Mouse (Mus musculus) lung, embryonic 16.5 days (tissue): ENCODE data around the gene Otop1. TPM values are rescaled to one million over a fixed set of nuclear protein-coding genes. Genes with fewer than 3 reads are reported as not detected.

Experiments used
- polyA plus RNA-seq: library from polyadenylated mRNA; unstranded; fragments of >200 nt; fragmentation: Nextera tagmentation; extraction: Ambion mirVana; gene quantifications from 2 replicates; pipeline ENCODE4 v1.2.1, GENCODE M21; 2015

Gene Otop1
- polyA plus RNA-seq, 1 experiment from 2014 or later = not detected

Other genes with a start within 250 kb of the Otop1 start
- 40.4 and 41.3 TPM in 2 replicates for gene Stx18, start 237.2 kb upstream of the Otop1 start, polyA plus RNA-seq
- 64.9 and 66.1 TPM in 2 replicates for gene Nsg1, start 116.1 kb upstream of the Otop1 start, polyA plus RNA-seq
- 12.9 and 14.2 TPM in 2 replicates for gene Zbtb49, start 55.5 kb upstream of the Otop1 start, polyA plus RNA-seq
- 70.3 and 75.1 TPM in 2 replicates for gene Lyar, start 55.5 kb upstream of the Otop1 start, polyA plus RNA-seq
- gene Tmem128, start 15.8 kb upstream of the Otop1 start, polyA plus RNA-seq = 80.8 and 82.0 TPM in 2 replicates
- gene Drd5, start 43.4 kb downstream of the Otop1 start, polyA plus RNA-seq = not detected in 2 replicates
- 1.2 and 2.4 TPM in 2 replicates for gene Slc2a9, start 227.2 kb downstream of the Otop1 start, polyA plus RNA-seq